Mouse (Mus musculus) lung, postnatal 36 days (tissue): Measurements from ENCODE around the gene Atp2a2.
A peak's percentile ranks its signal among the peaks of the same experiment; 100 is the strongest.

Experiments
- DNase-seq: peaks from one replicate; pipeline ENCODE4 v3.0.0; 2022; ENCODE audit warnings: mixed read lengths

Gene Atp2a2

GRCm38 (mm10) chr5:122449946-122450345 is 52.1 kb downstream of the Atp2a2 start:
- DNase-seq: no peak

GRCm38 (mm10) chr5:122448869-122449268 is 53.2 kb downstream of the Atp2a2 start:
- no peak for DNase-seq

GRCm38 (mm10) chr5:122447857-122448256 is 54.2 kb downstream of the Atp2a2 start:
- no peak for DNase-seq

GRCm38 (mm10) chr5:122445051-122445610 is 56.9 kb downstream of the Atp2a2 start:
- no peak for DNase-seq

GRCm38 (mm10) chr5:122444492-122444891 is 57.5 kb downstream of the Atp2a2 start:
- no peak for DNase-seq

GRCm38 (mm10) chr5:122440095-122440630 is 61.9 kb downstream of the Atp2a2 start:
- peak; percentile 35 for DNase-seq

- DNase-seq: peak; percentile 36
Observed at GRCm38 (mm10) chr5:122439400-122440094, 62.5 kb downstream of the Atp2a2 start.

GRCm38 (mm10) chr5:122434541-122434940 is 67.5 kb downstream of the Atp2a2 start:
- DNase-seq: no peak

GRCm38 (mm10) chr5:122431221-122431620 is 70.8 kb downstream of the Atp2a2 start:
- no peak for DNase-seq

GRCm38 (mm10) chr5:122430036-122430775 is 71.8 kb downstream of the Atp2a2 start:
- no peak for DNase-seq

GRCm38 (mm10) chr5:122425550-122425949 is 76.5 kb downstream of the Atp2a2 start:
- no peak for DNase-seq

- no peak for DNase-seq
Observed at GRCm38 (mm10) chr5:122423083-122423482, 78.9 kb downstream of the Atp2a2 start.

GRCm38 (mm10) chr5:122422071-122422964 is 79.7 kb downstream of the Atp2a2 start:
- DNase-seq: peak; percentile 93

GRCm38 (mm10) chr5:122421271-122422068 is 80.6 kb downstream of the Atp2a2 start, which contains the start of gene Anapc7:
Anapc7 (plus strand) TSS chr5:122421693.
- DNase-seq: no peak

- DNase-seq: peak; percentile 56
Observed at GRCm38 (mm10) chr5:122420676-122421075, 81.3 kb downstream of the Atp2a2 start.

GRCm38 (mm10) chr5:122415465-122415864 is 86.6 kb downstream of the Atp2a2 start:
- DNase-seq: no peak

- DNase-seq: no peak
Observed at GRCm38 (mm10) chr5:122414351-122414750, 87.7 kb downstream of the Atp2a2 start.

- DNase-seq: peak; percentile 64
Observed at GRCm38 (mm10) chr5:122412826-122413225, 89.2 kb downstream of the Atp2a2 start.

- DNase-seq: no peak
Observed at GRCm38 (mm10) chr5:122411892-122412291, 90.1 kb downstream of the Atp2a2 start.

GRCm38 (mm10) chr5:122409692-122410645 is 92.1 kb downstream of the Atp2a2 start:
- no peak for DNase-seq
